Mouse (Mus musculus): ENCODE measurements at regions not wholly inside any gene's neighbourhood (a gene's known extent, or its start where the extent isn't known, plus 50 kb on each side); places are given as distances from the start of the nearest gene placed in this dataset.

- DNase-seq, result no peak
These were observed 615.3 kb upstream of the Fbxo33 start for GRCm38 (mm10) chr12:59834809-59835208.

- DNase-seq, result no peak
These were observed 603.4 kb upstream of the Fbxo33 start for GRCm38 (mm10) chr12:59822918-59823317.

DNA sequence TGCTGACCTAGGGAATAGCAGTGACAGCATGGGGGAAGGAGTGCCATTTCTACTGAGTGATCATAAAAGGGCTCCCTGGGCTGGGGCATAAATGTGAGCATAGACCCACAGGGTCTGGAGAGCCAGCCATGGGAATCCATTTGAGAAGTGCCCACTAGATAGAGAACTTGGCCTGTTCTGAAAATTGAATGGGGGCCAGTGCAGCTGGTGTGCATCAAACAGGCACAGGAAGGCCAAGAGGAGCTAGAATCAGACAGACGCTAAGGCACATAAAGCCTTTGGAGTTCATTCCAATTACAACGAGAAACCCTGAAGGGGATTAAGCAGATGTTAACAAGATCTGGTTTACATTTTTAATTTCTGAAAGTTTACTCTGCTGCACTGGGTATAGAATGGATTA lies 602.9 kb upstream of the Fbxo33 start:
- DNase-seq, result no peak

- DNase-seq, result no peak
These were observed 602.2 kb upstream of the Fbxo33 start for GRCm38 (mm10) chr12:59821698-59822097.

GRCm38 (mm10) chr12:59815965-59816364 lies 596.4 kb upstream of the Fbxo33 start:
- DNase-seq, result no peak

GRCm38 (mm10) chr12:59814356-59814755 lies 594.8 kb upstream of the Fbxo33 start:
- DNase-seq, result no peak

GRCm38 (mm10) chr12:59809224-59809623 lies 589.7 kb upstream of the Fbxo33 start:
- DNase-seq, result no peak

GRCm38 (mm10) chr12:59798051-59798450 lies 578.5 kb upstream of the Fbxo33 start:
- peak; percentile 4 for DNase-seq

- no peak for DNase-seq
These were observed 571.9 kb upstream of the Fbxo33 start for GRCm38 (mm10) chr12:59791473-59791872.

DNA sequence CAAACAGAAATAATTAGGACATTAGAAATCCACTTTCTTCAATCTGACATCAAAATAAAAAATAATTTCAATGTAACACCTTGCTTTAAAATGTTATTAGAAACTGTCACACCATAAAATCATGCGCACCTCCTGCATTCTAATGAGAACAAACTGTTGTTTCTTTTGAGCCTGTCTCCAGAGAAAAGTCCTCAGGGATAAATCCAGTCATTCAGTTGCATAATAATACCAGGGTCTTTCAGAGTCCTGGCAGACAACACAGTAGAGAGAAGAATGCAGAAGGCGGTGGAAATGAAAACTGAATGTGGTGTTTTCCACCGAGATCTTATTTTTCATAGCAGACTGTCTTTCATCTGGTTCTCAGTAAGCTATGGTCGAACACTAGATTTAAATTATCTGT lies 567.3 kb upstream of the Fbxo33 start:
- no peak for DNase-seq

DNA sequence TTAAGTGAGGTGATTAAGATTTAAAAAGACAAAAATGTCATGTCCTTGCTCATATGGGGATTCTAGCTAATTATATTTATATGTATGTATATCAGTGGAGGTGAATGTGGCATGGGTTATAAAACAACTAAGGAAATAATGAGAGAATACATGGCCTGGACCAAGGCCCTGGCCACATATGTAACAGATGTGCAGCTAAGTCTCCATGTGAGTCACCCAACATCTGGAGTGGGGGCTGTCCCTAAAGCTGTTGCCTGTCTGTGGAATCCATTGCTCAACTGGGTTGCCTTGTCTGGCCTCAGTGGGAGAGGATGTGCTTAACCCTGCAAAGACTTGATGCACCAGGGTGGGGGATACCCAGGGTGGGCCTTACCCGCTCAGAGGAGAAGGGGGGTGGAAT lies 551.5 kb upstream of the Fbxo33 start:
- DNase-seq, result no peak

- DNase-seq, result no peak
These were observed 542.7 kb upstream of the Fbxo33 start for GRCm38 (mm10) chr12:59762260-59762659.

GRCm38 (mm10) chr12:59744768-59745167 lies 525.2 kb upstream of the Fbxo33 start:
- no peak for DNase-seq

DNA sequence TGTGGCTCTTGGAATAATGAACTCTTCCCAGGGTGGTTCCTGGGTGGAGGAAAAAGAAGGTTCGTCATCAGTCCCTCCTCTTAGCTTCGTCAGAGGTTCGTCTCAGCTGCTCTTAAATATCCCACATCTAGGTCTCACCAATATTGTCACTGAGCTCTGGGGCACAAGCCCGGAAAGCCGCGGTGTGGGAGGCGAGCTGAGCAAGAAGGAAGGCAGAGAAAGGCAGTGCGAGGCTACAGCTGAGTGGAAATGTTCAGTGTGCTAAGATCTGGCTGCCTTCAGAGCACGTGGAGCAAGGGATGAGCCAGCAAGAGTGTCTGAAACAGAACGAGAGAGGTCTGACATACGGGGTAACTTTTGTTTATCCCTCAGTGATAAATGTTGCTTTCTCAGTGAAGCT lies 523.7 kb upstream of the Fbxo33 start:
- no peak for DNase-seq

GRCm38 (mm10) chr12:59724951-59725350 lies 505.4 kb upstream of the Fbxo33 start:
- no peak for DNase-seq

GRCm38 (mm10) chr12:59722471-59723182 lies 503.1 kb upstream of the Fbxo33 start:
- DNase-seq, result no peak

DNA sequence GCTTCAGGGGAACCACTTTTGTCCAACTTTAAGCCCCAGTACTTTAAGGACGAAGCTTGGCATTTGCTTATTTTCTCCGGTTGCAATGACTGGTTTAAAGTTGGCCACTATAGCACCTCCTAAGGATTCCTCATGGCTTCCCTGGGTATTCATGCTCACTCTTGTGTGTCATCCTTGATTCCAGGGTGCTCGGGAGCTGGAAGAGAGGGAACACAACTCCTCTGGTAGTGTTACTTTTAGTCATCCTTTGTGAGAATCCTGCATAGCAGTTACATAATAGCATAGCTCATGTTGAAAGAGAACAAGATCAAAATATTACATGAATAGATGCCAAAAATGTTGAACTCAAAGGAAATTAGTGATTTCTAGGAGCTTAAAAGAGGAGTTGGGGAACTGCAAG lies 493.7 kb upstream of the Fbxo33 start:
- no peak for DNase-seq

DNA sequence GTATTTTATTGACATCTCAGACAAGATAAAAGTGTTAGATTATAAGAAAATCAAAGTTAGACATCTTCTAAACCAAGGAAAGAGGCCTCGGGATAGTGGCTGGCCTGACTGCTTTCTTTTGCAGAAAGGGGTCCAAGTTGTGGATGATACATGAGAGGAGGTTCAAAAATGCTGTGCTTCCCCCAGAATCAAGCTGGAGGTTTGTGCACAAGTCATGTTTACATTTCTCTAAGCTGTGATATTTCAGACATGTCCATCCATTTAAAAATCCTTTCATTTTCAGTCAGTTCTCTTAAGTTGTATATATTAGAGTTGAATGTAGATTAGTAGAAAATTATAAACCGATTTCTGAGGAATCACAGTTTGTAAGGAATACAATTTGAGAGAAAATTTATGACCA lies 463.7 kb upstream of the Fbxo33 start:
- DNase-seq, result no peak

DNA sequence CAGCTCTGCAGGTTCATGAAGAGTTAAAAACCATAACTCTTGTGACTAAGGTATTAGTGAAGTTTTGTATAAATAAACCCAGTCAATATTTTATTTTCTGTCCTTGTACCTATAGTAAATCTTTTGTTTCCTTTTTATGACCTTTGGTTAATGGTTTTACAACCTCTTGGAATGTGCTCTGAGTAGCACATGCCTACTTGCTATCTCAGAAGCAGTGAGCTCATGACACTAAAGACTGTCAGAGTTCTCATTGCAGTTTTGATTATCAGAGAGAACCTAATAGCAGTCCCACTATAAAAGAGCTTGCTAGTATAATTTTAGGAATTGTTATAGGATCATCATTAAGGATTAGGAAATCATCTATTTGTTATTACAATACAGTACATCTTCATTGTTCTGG lies 443.6 kb upstream of the Fbxo33 start:
- DNase-seq, result no peak

DNA sequence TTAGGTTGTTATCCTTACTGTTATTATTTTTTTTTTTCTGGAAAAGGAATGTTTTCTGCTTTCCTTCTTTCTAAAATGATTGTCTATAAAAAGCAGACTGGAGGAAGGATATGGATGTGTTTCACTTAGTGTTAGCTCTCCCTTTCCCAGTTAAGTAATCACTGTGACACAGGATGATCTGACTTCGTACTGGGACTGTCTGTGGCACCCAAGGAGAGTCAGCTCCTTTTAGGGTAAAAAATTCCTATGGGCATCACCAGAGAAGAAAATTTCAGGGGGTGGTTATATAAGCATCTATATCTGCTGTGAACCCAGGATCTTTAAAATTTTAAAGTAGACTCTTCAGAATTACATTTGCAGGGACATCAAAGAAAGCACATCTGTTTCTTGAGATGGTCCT lies 411.2 kb upstream of the Fbxo33 start:
- DNase-seq, result no peak

- no peak for DNase-seq
These were observed 403.6 kb upstream of the Fbxo33 start for GRCm38 (mm10) chr12:59623147-59623546.

DNA sequence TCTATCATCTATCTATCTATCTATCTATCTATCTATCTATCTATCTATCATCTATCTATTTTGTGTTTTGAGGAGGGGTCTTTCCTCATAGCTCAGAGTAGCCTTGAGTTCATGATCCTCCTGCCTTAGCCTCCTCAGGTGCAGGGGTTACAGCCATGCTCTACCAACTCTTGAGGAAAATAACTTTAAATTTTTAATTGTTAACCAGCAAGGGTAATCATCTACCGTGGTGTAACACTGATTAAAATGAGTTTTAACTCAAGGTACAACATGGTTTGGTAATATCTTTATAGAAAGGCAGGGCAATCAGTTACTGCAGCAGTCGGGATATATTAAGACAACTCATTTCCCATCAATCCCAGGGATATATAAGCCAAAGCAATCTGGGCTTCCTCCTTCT lies 401.6 kb upstream of the Fbxo33 start:
- no peak for DNase-seq

DNA sequence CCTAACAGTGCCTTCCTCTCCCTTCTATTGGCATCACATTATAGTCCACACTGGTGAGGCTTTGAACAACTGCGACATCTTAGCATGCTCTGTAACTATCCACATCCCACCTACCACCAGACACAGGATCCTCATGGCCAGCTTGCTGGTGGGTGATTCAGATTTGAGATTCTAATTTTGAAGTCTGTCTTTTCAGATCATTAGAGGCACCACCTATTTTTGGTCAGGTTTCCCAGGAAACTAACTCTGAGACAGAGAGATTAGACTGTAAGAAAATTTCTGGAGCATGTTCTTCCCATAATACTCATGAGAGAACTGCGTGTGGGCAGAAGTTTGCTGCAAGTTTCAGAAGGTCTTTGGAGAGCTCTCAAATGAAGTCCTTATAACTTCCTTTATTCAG lies 400.8 kb upstream of the Fbxo33 start:
- no peak for DNase-seq

GRCm38 (mm10) chr12:59616075-59616474 lies 396.6 kb upstream of the Fbxo33 start:
- no peak for DNase-seq

DNA sequence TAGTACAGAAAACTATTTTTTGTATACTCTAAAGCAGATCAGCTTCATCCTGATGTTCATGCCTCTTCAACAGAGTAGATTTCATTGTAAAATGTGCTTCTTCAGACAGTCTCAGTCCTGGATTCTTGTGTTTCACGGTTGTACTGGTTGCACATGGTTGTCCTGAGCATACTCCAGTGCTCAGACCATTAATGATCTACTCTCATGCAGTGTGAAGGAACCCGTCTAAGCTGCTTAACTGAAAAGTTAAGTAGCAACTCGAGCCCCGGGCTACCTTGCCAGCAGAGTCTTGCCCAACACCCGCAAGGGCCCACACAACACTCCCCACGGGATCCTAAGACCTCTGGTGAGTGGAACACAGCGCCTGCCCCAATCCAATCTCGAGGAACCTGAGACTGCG lies 380.3 kb upstream of the Fbxo33 start:
- no peak for DNase-seq

- no peak for DNase-seq
These were observed 369.8 kb upstream of the Fbxo33 start for GRCm38 (mm10) chr12:59589354-59589753.
